In the genomic region with DNA sequence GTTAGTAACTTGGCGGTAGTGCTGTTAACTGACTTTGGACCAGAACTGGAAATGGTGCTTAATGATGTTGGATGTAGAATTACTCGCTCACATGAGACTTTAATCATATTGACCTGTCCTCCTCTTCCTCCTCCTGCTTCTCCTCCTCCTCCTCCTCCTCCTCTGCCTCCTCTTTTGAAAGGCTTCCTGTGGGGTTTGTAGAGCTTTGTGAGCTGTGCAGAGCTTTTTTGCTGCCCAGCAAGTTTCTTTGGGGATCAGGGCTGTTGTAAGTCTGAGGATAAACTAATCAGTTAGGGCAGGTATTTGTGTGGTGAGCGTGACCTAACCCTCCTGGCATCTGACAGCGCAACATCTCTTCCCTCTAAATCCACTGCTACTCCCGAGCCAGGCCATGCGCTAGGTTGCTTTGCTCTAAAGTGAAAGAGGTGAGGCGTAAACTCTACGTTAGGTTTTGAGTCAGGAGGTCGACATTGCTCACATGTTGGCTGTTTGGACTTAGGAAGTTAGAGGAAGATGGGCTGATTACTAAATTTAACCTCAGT, we compare ENCODE assay signal across 8 mouse cellular contexts. TPM values are rescaled to one million over a fixed set of nuclear protein-coding genes. Genes with fewer than 3 reads are reported as not detected.
DNase-seq lines count a peak whose midpoint lies in the region; ATAC-seq lines count a peak whose summit lies in the region.

No protein-coding gene starts in this region.

- no peak for ATAC-seq in forebrain, embryonic 12.5 days (ENCODE audit: low FRiP score)

- peak overlapping the region; percentile 59 for H3K4me2 ChIP-seq in forebrain, embryonic 12.5 days

- H3K4me1 ChIP-seq in forebrain, embryonic 12.5 days, result peaks cover 38% of the 10 kb centered on the region
- H3K4me1 ChIP-seq in limb, embryonic 10.5 days, result peaks cover 47% of the 10 kb centered on the region

- 17% methylated on average over 9 of the region's 9 CpGs for whole genome bisulfite sequencing in forebrain, embryonic 12.5 days
- WGBS in limb, embryonic 10.5 days, result 74% methylated on average over 9 of the region's 9 CpGs

- 0 out of 2 replicates have a peak, but pooled peaks cover 12% of the 10 kb centered on the region for H3K27me3 ChIP-seq in forebrain, embryonic 12.5 days
- no peaks in the 10 kb centered on the region for H3K27me3 ChIP-seq in limb, embryonic 10.5 days (ENCODE audit: low read depth, poor library complexity, severe bottlenecking)

- 0 out of 2 replicates have a peak overlapping the region, but pooled peaks have one; percentile 13 for H3K27ac ChIP-seq in forebrain, embryonic 12.5 days
- H3K27ac ChIP-seq in limb, embryonic 10.5 days, result peak overlapping the region; percentile 76

- H3K9me3 ChIP-seq in forebrain, embryonic 12.5 days, result no peaks in the 10 kb centered on the region
- no peaks in the 10 kb centered on the region for H3K9me3 ChIP-seq in limb, embryonic 10.5 days (replicated peaks)

- DNase-seq in gastrocnemius, adult 18-20 months (ENCODE audit: low spot score), result peak; percentile 30
- no peak for DNase-seq in gastrocnemius, adult 8-10 months (ENCODE audit: low spot score in 2 of 2)
- DNase-seq in 3T3-L1 (ENCODE audit: low read depth, low spot score), result peak; percentile 73
- no peak for DNase-seq in limb, embryonic 10.5 days (ENCODE audit: low spot score)
- no peak for DNase-seq in thymus, postnatal 25 days
- DNase-seq in ovary, postnatal 14 days (ENCODE audit: low spot score), result no peak
- DNase-seq in thymus, postnatal 10 days (ENCODE audit: low spot score in 2 of 2), result no peak

- H3K36me3 ChIP-seq in forebrain, embryonic 12.5 days (replicated peaks), result no peaks in the 10 kb centered on the region
- H3K36me3 ChIP-seq in limb, embryonic 10.5 days, result no peaks in the 10 kb centered on the region

- H3K4me3 ChIP-seq in forebrain, embryonic 12.5 days (replicated peaks), result no peak overlapping the region
- no peak overlapping the region for H3K4me3 ChIP-seq in limb, embryonic 10.5 days

- H3K9ac ChIP-seq in forebrain, embryonic 12.5 days, result no peak overlapping the region; the same call in 1 of the 2 replicates

RNA-seq across cellular contexts. Expression of a gene that starts 44.1 kb away (rescaled TPM):
- total RNA-seq in gastrocnemius, adult 18-20 months (2021), result 100 to 1,000 TPM; 137 to 171 TPM
- total RNA-seq in gastrocnemius, adult 8-10 months (2022), result 100 to 1,000 TPM; 122 to 163 (median 140) TPM
- polyA plus RNA-seq in forebrain, embryonic 12.5 days (2016; fragmentation: Nextera tagmentation; extraction: Ambion mirVana), result 32.4 and 32.5 TPM in 2 replicates
- 23.3 and 27.9 TPM in 2 replicates for polyA plus RNA-seq in limb, embryonic 10.5 days (2016; fragmentation: Nextera tagmentation; extraction: Ambion mirVana)

Comparison
In these comparisons a context has a peak if more than half of its experiments do, and no peak if none do; other contexts are left out.
1. DNase-seq: peak in gastrocnemius, adult 18-20 months (single experiment) and 3T3-L1 (single experiment); none in gastrocnemius, adult 8-10 months (0 of 2), limb, embryonic 10.5 days (single experiment), thymus, postnatal 25 days (single experiment), ovary, postnatal 14 days (single experiment) and thymus, postnatal 10 days (0 of 2).